Mouse (Mus musculus) MEL (cell line): Measurements from ENCODE around the gene Rassf1. TPM values are rescaled to one million over a fixed set of nuclear protein-coding genes. Genes with fewer than 3 reads are reported as not detected.

Source experiments
- DNase-seq: peaks from one replicate; pipeline ENCODE4 v3.0.0; 2011; ENCODE audit warnings: low read depth, low spot score
- H3K27ac ChIP-seq: 2 replicates; pipeline ENCODE4 v1.5.1; 2012; ENCODE audit warnings: low read depth, mild to moderate bottlenecking, control low read depth, low read length, moderate library complexity; ENCODE audit not compliant: control insufficient read depth
- H3K27me3 ChIP-seq, 2 experiments: fragments of 150-350 bp in 1 of 2; sonication (generic) in 1 of 2; 2 replicates each; pipeline ENCODE4 v1.6.1; 2012; ENCODE audit warnings: low read length in 2 of 2, mild to moderate bottlenecking in 2 of 2, improper control_type of control experiment in 1 of 2, moderate library complexity in 1 of 2; ENCODE audit not compliant: insufficient read depth in 2 of 2, control insufficient read depth in 1 of 2
- H3K36me3 ChIP-seq, 2 experiments: 2 replicates each; pipeline ENCODE4 v1.6.1; 2012 to 2014; ENCODE audit warnings: low read length in 2 of 2, improper control_type of control experiment in 1 of 2, inconsistent platforms in 1 of 2, mild to moderate bottlenecking in 1 of 2; ENCODE audit not compliant: insufficient read depth in 2 of 2, control insufficient read depth in 1 of 2
- H3K4me1 ChIP-seq, 2 experiments: fragments of 150-350 bp in 1 of 2; sonication (generic) in 1 of 2; 2 replicates each; pipeline ENCODE4 v1.6.1; 2012; ENCODE audit warnings: low read length in 2 of 2, improper control_type of control experiment in 1 of 2, mild to moderate bottlenecking in 1 of 2; ENCODE audit not compliant: insufficient read depth in 2 of 2, control insufficient read depth in 1 of 2
- H3K4me3 ChIP-seq, 2 experiments: fragments of 150-350 bp in 1 of 2; sonication (generic) in 1 of 2; 2 replicates each; pipeline ENCODE4 v1.5.1; 2012; ENCODE audit warnings: low read depth in 2 of 2, low read length in 2 of 2, mild to moderate bottlenecking in 2 of 2, moderate library complexity in 2 of 2, control low read depth in 1 of 2, improper control_type of control experiment in 1 of 2; ENCODE audit not compliant: control insufficient read depth in 1 of 2, insufficient read depth in 1 of 2
- H3K79me2 ChIP-seq: 2 replicates; pipeline ENCODE4 v1.6.1; 2012; ENCODE audit warnings: mild to moderate bottlenecking, low read length, moderate library complexity; ENCODE audit not compliant: control insufficient read depth, poor library complexity, insufficient read depth
- H3K9ac ChIP-seq: 2 replicates; pipeline ENCODE4 v1.6.1; 2012; ENCODE audit warnings: low read depth, mild to moderate bottlenecking, control low read depth, low read length, moderate library complexity; ENCODE audit not compliant: control insufficient read depth, poor library complexity, severe bottlenecking
- H3K9me3 ChIP-seq: fragments of 150-350 bp; sonication (generic); replicated peaks from 2 replicates; pipeline ENCODE4 v1.6.1; 2012; ENCODE audit warnings: mild to moderate bottlenecking, low read length, improper control_type of control experiment, moderate library complexity; ENCODE audit not compliant: insufficient read depth
- CTCF ChIP-seq, 3 experiments: IDR thresholded peaks in 2 of 3; conservative IDR thresholded peaks in 1 of 3; 2 replicates each; pipeline ENCODE4 v1.5.1; 2011 to 2012; ENCODE audit warnings: low read length in 3 of 3, low read depth in 2 of 3, mild to moderate bottlenecking in 2 of 3, improper control_type of control experiment in 1 of 3, inconsistent platforms in 1 of 3, mixed read lengths in 1 of 3, moderate library complexity in 1 of 3; ENCODE audit not compliant: control insufficient read depth in 1 of 3, insufficient read depth in 1 of 3, poor library complexity in 1 of 3, severe bottlenecking in 1 of 3
- ELF1 ChIP-seq: IDR thresholded peaks from 2 replicates; pipeline ENCODE4 v1.6.1; 2014; ENCODE audit warnings: low read depth, mild to moderate bottlenecking, inconsistent platforms, low read length, improper control_type of control experiment, moderate library complexity
- EP300 ChIP-seq, 2 experiments: IDR thresholded peaks; 2 replicates each; pipeline ENCODE4 v1.6.1; 2011; ENCODE audit warnings: improper control_type of control experiment in 2 of 2, low read length in 2 of 2, low read depth in 1 of 2, mild to moderate bottlenecking in 1 of 2
- GATA1 ChIP-seq: IDR thresholded peaks from 2 replicates; pipeline ENCODE4 v1.6.1; 2011; ENCODE audit warnings: low read depth, low read length, improper control_type of control experiment
- HCFC1 ChIP-seq: IDR thresholded peaks from 2 replicates; pipeline ENCODE4 v1.6.1; 2012; ENCODE audit warnings: low read depth, mild to moderate bottlenecking, inconsistent platforms, low read length, improper control_type of control experiment, moderate library complexity
- MAFK ChIP-seq: IDR thresholded peaks from 2 replicates; pipeline ENCODE4 v1.6.1; 2011; ENCODE audit warnings: low read depth, mild to moderate bottlenecking, low read length, improper control_type of control experiment, borderline replicate concordance
- MAX ChIP-seq: IDR thresholded peaks from 2 replicates; pipeline ENCODE4 v1.6.1; 2011; ENCODE audit warnings: low read length, improper control_type of control experiment
- MAZ ChIP-seq: IDR thresholded peaks from 2 replicates; pipeline ENCODE4 v1.6.1; 2012; ENCODE audit warnings: low read depth, mild to moderate bottlenecking, inconsistent platforms, low read length, improper control_type of control experiment
- MEF2A ChIP-seq: IDR thresholded peaks from 2 replicates; pipeline ENCODE4 v1.6.1; 2014; ENCODE audit warnings: low read depth, mild to moderate bottlenecking, inconsistent platforms, low read length, improper control_type of control experiment; ENCODE audit not compliant: poor library complexity, insufficient replicate concordance, severe bottlenecking; ENCODE audit errors: extremely low read depth
- POLR2A ChIP-seq, 2 experiments: IDR thresholded peaks; 2 replicates each; pipeline ENCODE4 v1.6.1; 2011 to 2012; ENCODE audit warnings: low read length in 2 of 2, mild to moderate bottlenecking in 2 of 2, control low read depth in 1 of 2, improper control_type of control experiment in 1 of 2, low read depth in 1 of 2, moderate library complexity in 1 of 2; ENCODE audit not compliant: control insufficient read depth in 1 of 2, insufficient read depth in 1 of 2, poor library complexity in 1 of 2
- POLR2AphosphoS2 ChIP-seq: IDR thresholded peaks from 2 replicates; pipeline ENCODE4 v1.6.1; 2011; ENCODE audit warnings: low read length, improper control_type of control experiment
- RAD21 ChIP-seq: IDR thresholded peaks from 2 replicates; pipeline ENCODE4 v1.6.1; 2011; ENCODE audit warnings: mild to moderate bottlenecking, low read depth, low read length, improper control_type of control experiment
- RCOR1 ChIP-seq: IDR thresholded peaks from 2 replicates; pipeline ENCODE4 v1.6.1; 2012; ENCODE audit warnings: low read depth, mild to moderate bottlenecking, inconsistent platforms, low read length, improper control_type of control experiment
- SIN3A ChIP-seq: IDR thresholded peaks from 2 replicates; pipeline ENCODE4 v1.6.1; 2012; ENCODE audit warnings: low read length, improper control_type of control experiment, inconsistent platforms
- TBP ChIP-seq: IDR thresholded peaks from 2 replicates; pipeline ENCODE4 v1.8.0; 2011; ENCODE audit warnings: low read depth, low read length, improper control_type of control experiment
- USF2 ChIP-seq, 2 experiments: IDR thresholded peaks; 2 replicates each; pipeline ENCODE4 v1.6.1; 2011 to 2012; ENCODE audit warnings: improper control_type of control experiment in 2 of 2, low read length in 2 of 2, borderline replicate concordance in 1 of 2, inconsistent platforms in 1 of 2, low read depth in 1 of 2, mild to moderate bottlenecking in 1 of 2; ENCODE audit not compliant: insufficient read depth in 1 of 2
- ZKSCAN1 ChIP-seq: IDR thresholded peaks from 2 replicates; pipeline ENCODE4 v1.6.1; 2012; ENCODE audit warnings: low read depth, mild to moderate bottlenecking, inconsistent platforms, low read length, improper control_type of control experiment, moderate library complexity
- ZNF384 ChIP-seq: IDR thresholded peaks from 2 replicates; pipeline ENCODE4 v1.6.1; 2012; ENCODE audit warnings: low read depth, mild to moderate bottlenecking, inconsistent platforms, low read length, improper control_type of control experiment
- polyA plus RNA-seq, 2 experiments: library from polyadenylated mRNA; stranded (reverse) in 1 of 2; unstranded in 1 of 2; fragments of >175 nt in 1 of 2; fragments of >200 nt in 1 of 2; gene quantifications; 2 replicates each; pipeline versions ENCODE4 v1.2.1 to v1.2.4; 2012; ENCODE audit warnings: low replicate concordance in 2 of 2, low read depth in 1 of 2; ENCODE audit not compliant: insufficient read length in 2 of 2, insufficient read depth in 1 of 2, missing spikeins in 1 of 2
- total RNA-seq: library from RNA; depleted of rRNA; stranded (reverse); fragments of 300-350 nt; gene quantifications from 2 replicates; pipeline ENCODE4 v1.2.3, GENCODE M21; 2012

The Rassf1 gene
- total and polyA plus RNA-seq, 3 experiments, result 48.0 to 56.9 TPM; not detected in 1

DNA sequence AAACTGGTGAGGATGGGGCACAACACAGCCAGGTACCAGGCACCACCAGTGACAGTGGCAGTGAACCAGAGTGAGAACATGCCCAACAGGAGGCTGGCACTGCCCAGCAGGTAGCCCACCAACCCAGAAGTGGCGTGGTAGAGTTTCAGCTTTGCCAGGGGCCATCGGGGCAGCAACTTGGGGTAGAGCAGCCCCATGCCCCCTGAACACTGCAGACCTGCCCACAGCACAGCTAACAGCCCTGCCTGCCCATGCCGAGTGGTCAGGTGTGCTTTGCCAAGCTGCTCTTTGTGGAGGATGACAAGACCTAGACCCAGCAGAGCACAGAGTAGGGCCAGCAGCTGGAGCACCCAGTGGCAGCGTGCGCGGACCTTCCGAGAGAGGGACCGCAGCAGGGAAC lies 11.4 kb upstream of the Rassf1 start:
- H3K9ac ChIP-seq, result no peak overlapping the region
- no peak for DNase-seq
- H3K9me3 ChIP-seq, result no peaks in the 10 kb centered on the region
- H3K79me2 ChIP-seq, result peaks cover 34% of the 10 kb centered on the region
- H3K4me1 ChIP-seq, result peaks cover 0 to 23% of the 10 kb centered on the region in 2 experiments; a peak in 1 of 4 replicates
- no peak overlapping the region for H3K27ac ChIP-seq
- peaks cover 0 to 9% of the 10 kb centered on the region in 2 experiments; a peak in 2 of 4 replicates for H3K36me3 ChIP-seq
- no peak for TF ChIP-seq USF2 (IDR thresholded peaks at IDR 0.05; ENCODE audit: borderline replicate concordance in 1 of 2, insufficient read depth in 1 of 2, low read depth in 1 of 2, low read length in 2 of 2)
- no peak for TF ChIP-seq CTCF (IDR thresholded peaks at IDR 0.05 in 2 of 3, conservative IDR thresholded peaks at IDR 0.05 in 1 of 3; ENCODE audit: control insufficient read depth in 1 of 3, insufficient read depth in 1 of 3, low read depth in 2 of 3, low read length in 3 of 3, poor library complexity in 1 of 3, severe bottlenecking in 1 of 3)
- no peak for TF ChIP-seq TBP
- TF ChIP-seq MAFK, result no peak
- TF ChIP-seq EP300 (IDR thresholded peaks at IDR 0.05; ENCODE audit: low read depth in 1 of 2, low read length in 2 of 2), result no peak
- no peak for TF ChIP-seq MEF2A
- no peak for TF ChIP-seq SIN3A
- no peak for TF ChIP-seq ZNF384
- no peak for TF ChIP-seq RCOR1
- TF ChIP-seq MAZ, result no peak
- TF ChIP-seq HCFC1, result no peak
- no peak overlapping the region for H3K4me3 ChIP-seq
- no peaks in the 10 kb centered on the region for H3K27me3 ChIP-seq

DNA sequence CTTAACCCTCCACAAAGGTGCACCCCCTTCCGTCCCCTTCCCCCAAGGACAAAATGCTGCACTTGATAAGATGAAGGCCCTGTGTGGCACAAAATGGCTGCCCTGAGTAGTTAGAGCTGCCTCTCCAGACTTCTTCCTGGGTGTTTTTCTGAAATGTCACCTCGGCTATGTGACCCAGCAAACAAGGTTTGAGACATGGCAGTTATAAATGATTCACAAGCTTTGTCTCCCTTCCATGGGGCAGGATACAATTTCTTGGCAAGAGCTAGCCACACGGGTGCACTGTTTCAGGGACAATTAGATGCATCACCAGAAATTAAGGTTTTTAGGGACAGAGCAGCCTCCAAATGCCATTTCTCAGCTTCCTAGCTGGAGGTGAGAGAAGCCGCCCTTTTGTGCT lies 10.9 kb upstream of the Rassf1 start:
- Histone ChIP-seq H3K4me3 (no peak overlapping the region), H3K4me1 (peaks cover 0 to 23% of the 10 kb centered on the region in 2 experiments; a peak in 1 of 4 replicates), H3K9ac (no peak overlapping the region), H3K27ac (no peak overlapping the region), H3K27me3 (no peaks in the 10 kb centered on the region), H3K36me3 (peaks cover 0 to 9% of the 10 kb centered on the region in 2 experiments; a peak in 2 of 4 replicates), H3K79me2 (peaks cover 29% of the 10 kb centered on the region), H3K9me3 (no peaks in the 10 kb centered on the region)
- no peak for DNase-seq
- TF ChIP-seq GATA1, result no peak

DNA sequence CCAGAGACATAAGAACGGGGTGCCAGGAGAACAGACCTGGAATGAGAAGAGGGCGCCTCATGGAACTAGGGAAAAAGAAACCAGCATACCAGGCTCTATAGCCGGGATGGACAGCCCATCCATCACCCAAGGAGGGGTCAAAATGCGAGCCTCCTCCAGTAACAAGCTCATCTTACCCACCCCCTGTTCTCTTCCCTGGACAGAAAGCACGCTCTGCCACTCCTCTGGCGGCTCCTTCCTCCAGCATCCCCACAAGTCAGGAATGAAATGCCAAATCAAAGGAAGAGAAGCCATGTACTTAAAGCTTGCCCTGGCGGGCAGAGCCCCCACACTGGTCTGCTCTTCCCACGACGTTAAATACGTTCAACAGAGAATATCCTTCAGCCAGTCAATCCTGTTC lies 10.3 kb upstream of the Rassf1 start:
- H3K27ac ChIP-seq, result no peak overlapping the region
- no peak for TF ChIP-seq ELF1
- TF ChIP-seq RAD21, result no peak
- TF ChIP-seq POLR2AphosphoS2, result no peak
- no peak for TF ChIP-seq POLR2A (IDR thresholded peaks at IDR 0.05; ENCODE audit: control insufficient read depth in 1 of 2, insufficient read depth in 1 of 2, low read depth in 1 of 2, low read length in 2 of 2, poor library complexity in 1 of 2)
- TF ChIP-seq USF2 (IDR thresholded peaks at IDR 0.05; ENCODE audit: borderline replicate concordance in 1 of 2, insufficient read depth in 1 of 2, low read depth in 1 of 2, low read length in 2 of 2), result no peak
- no peak for TF ChIP-seq ZKSCAN1
- no peak for TF ChIP-seq MAX
- H3K4me1 ChIP-seq, result peaks cover 0 to 19% of the 10 kb centered on the region in 2 experiments; a peak in 1 of 4 replicates

More for the DNA sequence above, 10.3 kb upstream of the Rassf1 start:
- no peak for DNase-seq
- Histone ChIP-seq H3K9ac (peak overlapping the region; percentile 33; the same call in 1 of the 2 replicates), H3K36me3 (peaks cover 0 to 9% of the 10 kb centered on the region in 2 experiments; a peak in 2 of 4 replicates), H3K4me3 (peak overlapping the region in 1 of 2 experiments; percentile 90; a peak in 1 of 4 replicates), H3K79me2 (peaks cover 23% of the 10 kb centered on the region), H3K27me3 (no peaks in the 10 kb centered on the region), H3K9me3 (no peaks in the 10 kb centered on the region)
